Mouse (Mus musculus): ENCODE data around the gene Aldh1l1. TPM values are rescaled to one million over a fixed set of nuclear protein-coding genes. Genes with fewer than 3 reads are reported as not detected.
A peak's percentile ranks its signal among the peaks of the same experiment; 100 is the strongest.

Gene Aldh1l1
- polyA plus RNA-seq, 1 experiment from 2014 or later, result 1.1 TPM

DNA sequence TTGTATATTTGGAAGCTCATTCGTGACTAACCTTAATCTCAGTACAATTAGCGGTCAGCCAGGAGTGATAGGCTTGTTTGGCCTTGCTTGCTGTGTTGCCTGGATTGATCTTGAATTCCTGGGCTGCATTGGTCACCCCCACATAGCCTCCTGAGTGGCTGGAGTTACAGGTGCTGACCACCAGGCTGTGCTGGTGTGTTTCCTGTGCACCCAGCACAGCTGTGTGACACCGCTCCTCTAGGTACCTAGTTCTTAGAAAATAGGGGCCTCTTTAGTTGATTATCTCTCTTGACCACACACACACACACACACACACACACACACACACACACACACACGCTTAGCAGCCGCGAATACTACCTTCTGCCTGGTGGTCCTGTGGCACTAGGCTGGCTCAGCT lies 122.0 kb downstream of the Aldh1l1 start:
- Histone ChIP-seq H3K4me3 (no peak overlapping the region), H3K9me3 (no peaks in the 10 kb centered on the region), H3K27ac (replicated peaks) (no peak overlapping the region), H3K36me3 (0 out of 2 replicates have a peak, but pooled peaks cover 3% of the 10 kb centered on the region), H3K9ac (no peak overlapping the region), H3K4me2 (no peak overlapping the region), H3K4me1 (peaks cover 42% of the 10 kb centered on the region), H3K27me3 (replicated peaks) (no peaks in the 10 kb centered on the region; the same call in 1 of the 2 replicates)
- no peak for ATAC-seq (ENCODE audit: extremely low read depth, insufficient number of reproducible peaks, low FRiP score, low TSS enrichment)
- WGBS, result 51% methylated on average over 6 of the region's 6 CpGs

DNA sequence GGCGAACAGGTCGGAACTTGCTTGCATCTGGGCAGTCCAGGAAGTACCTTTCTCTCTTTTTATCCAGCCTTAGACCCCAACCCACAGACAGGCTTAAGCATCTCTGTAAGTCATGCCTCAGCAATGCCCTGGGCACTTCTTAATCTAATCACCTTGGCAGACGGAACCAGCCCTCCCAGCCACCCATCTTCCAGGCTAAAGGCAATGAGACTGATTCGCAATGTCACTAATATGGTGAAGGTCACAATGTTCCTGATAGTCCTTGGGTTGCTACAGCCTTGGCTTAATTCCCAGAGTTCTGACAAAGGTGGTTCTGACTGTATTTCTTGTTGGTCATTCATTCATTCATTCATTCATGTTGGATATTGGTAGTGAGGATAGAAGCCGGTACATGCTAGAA lies 124.0 kb downstream of the Aldh1l1 start:
- 83% methylated on average over 5 of the region's 5 CpGs for WGBS
- peaks cover 49% of the 10 kb centered on the region for H3K4me1 ChIP-seq
- H3K27ac ChIP-seq (replicated peaks), result no peak overlapping the region
- no peaks in the 10 kb centered on the region for H3K9me3 ChIP-seq
- H3K4me2 ChIP-seq, result no peak overlapping the region
- no peaks in the 10 kb centered on the region; the same call in 1 of the 2 replicates for H3K27me3 ChIP-seq (replicated peaks)
- 0 out of 2 replicates have a peak, but pooled peaks cover 3% of the 10 kb centered on the region for H3K36me3 ChIP-seq
- H3K4me3 ChIP-seq, result no peak overlapping the region
- no peak for ATAC-seq (ENCODE audit: extremely low read depth, insufficient number of reproducible peaks, low FRiP score, low TSS enrichment)
- H3K9ac ChIP-seq, result no peak overlapping the region

DNA sequence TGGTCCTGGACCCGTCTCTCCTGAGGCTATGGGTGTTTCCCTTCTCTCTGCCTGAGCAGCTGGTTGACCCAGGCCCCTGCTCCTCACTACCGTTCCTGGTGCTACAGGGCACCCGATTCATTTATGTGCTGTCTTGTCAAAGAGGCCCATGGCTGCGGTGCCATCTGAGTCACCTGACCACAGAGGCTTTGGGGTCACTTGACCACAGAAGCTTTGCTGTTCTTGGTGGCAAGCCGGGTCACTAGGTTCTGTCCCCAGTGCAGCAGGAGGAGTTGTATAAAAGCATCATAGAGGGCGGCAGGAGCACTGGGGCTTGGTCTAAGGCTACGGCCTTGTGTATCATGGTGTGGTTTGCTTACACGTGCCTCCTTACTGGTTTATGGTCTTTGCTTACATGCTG lies 127.0 kb downstream of the Aldh1l1 start:
- Histone ChIP-seq H3K4me1 (peaks cover 60% of the 10 kb centered on the region), H3K9ac (no peak overlapping the region), H3K27ac (replicated peaks) (no peak overlapping the region; the same call in 1 of the 2 replicates), H3K4me3 (no peak overlapping the region), H3K27me3 (replicated peaks) (no peaks in the 10 kb centered on the region; the same call in 1 of the 2 replicates), H3K9me3 (no peaks in the 10 kb centered on the region), H3K36me3 (0 out of 2 replicates have a peak, but pooled peaks cover 3% of the 10 kb centered on the region), H3K4me2 (no peak overlapping the region)
- WGBS, result 83% methylated on average over 8 of the region's 8 CpGs
- ATAC-seq (ENCODE audit: extremely low read depth, insufficient number of reproducible peaks, low FRiP score, low TSS enrichment), result no peak

DNA sequence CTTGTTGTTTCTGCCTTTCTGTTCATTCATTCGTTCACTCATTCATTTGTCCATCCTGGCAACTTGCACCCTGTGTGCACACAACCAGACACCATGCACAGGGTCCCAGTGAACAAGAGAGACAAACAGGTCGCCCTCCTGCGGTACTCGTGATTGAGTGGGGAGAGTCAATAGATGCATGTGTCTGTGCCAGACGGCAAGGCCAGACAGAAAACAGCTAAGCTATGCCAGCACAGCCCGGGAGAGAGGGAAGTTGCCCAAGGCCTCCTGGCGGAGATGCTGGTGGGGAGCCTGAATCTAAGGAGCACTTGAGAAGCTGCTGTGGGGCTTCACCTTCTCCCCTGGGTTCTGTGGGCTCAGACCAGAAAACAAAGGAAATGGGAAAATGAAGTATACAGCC lies 129.1 kb downstream of the Aldh1l1 start:
- H3K27ac ChIP-seq (replicated peaks), result peak overlapping the region; percentile 94
- peak overlapping the region; percentile 59 for H3K9ac ChIP-seq
- WGBS, result 68% methylated on average over 7 of the region's 7 CpGs
- 0 out of 2 replicates have a peak, but pooled peaks cover 3% of the 10 kb centered on the region for H3K36me3 ChIP-seq
- H3K27me3 ChIP-seq (replicated peaks), result no peaks in the 10 kb centered on the region; the same call in 1 of the 2 replicates
- H3K4me2 ChIP-seq, result no peak overlapping the region
- no peak for ATAC-seq (ENCODE audit: extremely low read depth, insufficient number of reproducible peaks, low FRiP score, low TSS enrichment)
- peaks cover 64% of the 10 kb centered on the region for H3K4me1 ChIP-seq
- H3K9me3 ChIP-seq, result no peaks in the 10 kb centered on the region
- no peak overlapping the region for H3K4me3 ChIP-seq

DNA sequence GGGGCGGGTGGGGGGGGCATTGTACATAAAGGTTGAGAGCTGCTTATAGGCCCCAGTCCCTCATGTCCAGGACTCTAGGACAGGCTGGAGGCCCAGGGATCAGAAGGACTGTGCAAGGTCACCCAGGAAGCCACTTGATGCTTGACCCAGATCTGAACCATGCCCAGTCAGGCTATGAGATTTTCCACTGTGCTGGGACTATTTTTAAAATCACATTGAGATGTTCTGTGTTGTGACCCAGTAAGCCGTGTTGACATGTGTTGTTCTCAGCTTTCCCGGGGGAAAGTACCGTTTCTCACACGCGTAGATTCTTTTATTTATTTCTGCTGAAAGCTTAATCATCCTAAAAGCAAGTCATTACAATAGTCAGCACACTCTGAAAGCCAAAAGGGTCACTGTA lies 129.8 kb downstream of the Aldh1l1 start:
- Histone ChIP-seq H3K9me3 (no peaks in the 10 kb centered on the region), H3K36me3 (0 out of 2 replicates have a peak, but pooled peaks cover 3% of the 10 kb centered on the region), H3K4me2 (no peak overlapping the region), H3K4me1 (peaks cover 69% of the 10 kb centered on the region), H3K4me3 (no peak overlapping the region), H3K27ac (replicated peaks) (peak overlapping the region; percentile 94), H3K9ac (no peak overlapping the region), H3K27me3 (replicated peaks) (no peaks in the 10 kb centered on the region; the same call in 1 of the 2 replicates)
- no peak for ATAC-seq (ENCODE audit: extremely low read depth, insufficient number of reproducible peaks, low FRiP score, low TSS enrichment)
- WGBS, result 50% methylated on average over 6 of the region's 6 CpGs

DNA sequence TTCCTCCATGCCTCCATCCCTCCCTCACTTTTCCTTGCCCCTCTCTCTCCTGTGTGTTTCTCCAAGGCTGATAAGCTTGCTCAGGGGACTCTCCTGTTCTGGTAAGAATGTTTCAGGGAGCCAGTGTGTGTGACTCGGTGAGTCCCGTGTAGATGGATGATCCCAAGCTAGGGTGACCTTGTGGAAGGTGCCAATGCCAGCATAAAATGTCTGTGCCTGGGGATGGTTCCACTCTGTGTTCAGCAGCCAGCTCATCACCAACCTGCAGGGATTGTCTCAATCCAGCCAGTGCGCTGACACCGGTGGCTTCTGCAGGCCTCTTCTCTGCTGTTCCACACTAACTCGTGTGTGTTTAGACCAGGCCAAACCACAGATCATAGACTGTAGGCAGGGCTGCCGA lies 130.3 kb downstream of the Aldh1l1 start:
- WGBS, result 64% methylated on average over 6 of the region's 6 CpGs
- Histone ChIP-seq H3K27me3 (replicated peaks) (no peaks in the 10 kb centered on the region; the same call in 1 of the 2 replicates), H3K4me1 (peaks cover 74% of the 10 kb centered on the region), H3K4me2 (no peak overlapping the region), H3K9ac (peak overlapping the region; percentile 14; the same call in 1 of the 2 replicates), H3K9me3 (no peaks in the 10 kb centered on the region), H3K27ac (replicated peaks) (peak overlapping the region; percentile 94), H3K36me3 (0 out of 2 replicates have a peak, but pooled peaks cover 3% of the 10 kb centered on the region), H3K4me3 (no peak overlapping the region)
- ATAC-seq (ENCODE audit: extremely low read depth, insufficient number of reproducible peaks, low FRiP score, low TSS enrichment), result no peak

DNA sequence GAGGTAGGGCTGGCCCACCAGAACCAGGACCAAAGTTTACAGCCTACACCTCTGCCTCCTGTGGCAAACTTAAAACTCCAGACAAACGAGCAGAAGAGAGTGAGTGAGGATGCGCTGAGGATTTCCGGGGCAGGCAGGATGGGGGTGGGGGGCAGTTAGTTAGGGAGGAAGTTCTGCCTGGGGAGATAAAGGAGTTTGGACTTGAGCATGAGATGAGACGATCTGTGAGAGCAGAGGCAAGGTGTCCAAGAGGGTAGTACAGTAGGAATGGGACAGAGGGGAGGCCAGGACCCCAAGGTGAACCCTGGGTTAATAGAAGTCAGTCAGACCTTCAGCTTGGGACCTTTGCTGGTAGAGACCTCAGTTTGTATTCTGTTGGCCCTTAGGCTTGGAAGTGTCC lies 132.0 kb downstream of the Aldh1l1 start:
- H3K9ac ChIP-seq, result peak overlapping the region; percentile 60
- no peaks in the 10 kb centered on the region for H3K36me3 ChIP-seq
- peak overlapping the region; percentile 69 for H3K27ac ChIP-seq (replicated peaks)
- 0 out of 2 replicates have a peak overlapping the region, but pooled peaks have one; percentile 50 for H3K4me2 ChIP-seq
- 49% methylated on average over 4 of the region's 4 CpGs for WGBS
- no peaks in the 10 kb centered on the region for H3K27me3 ChIP-seq (replicated peaks)
- ATAC-seq (ENCODE audit: extremely low read depth, insufficient number of reproducible peaks, low FRiP score, low TSS enrichment), result no peak
- H3K4me1 ChIP-seq, result peaks cover 91% of the 10 kb centered on the region
- H3K4me3 ChIP-seq, result no peak overlapping the region
- H3K9me3 ChIP-seq, result no peaks in the 10 kb centered on the region

DNA sequence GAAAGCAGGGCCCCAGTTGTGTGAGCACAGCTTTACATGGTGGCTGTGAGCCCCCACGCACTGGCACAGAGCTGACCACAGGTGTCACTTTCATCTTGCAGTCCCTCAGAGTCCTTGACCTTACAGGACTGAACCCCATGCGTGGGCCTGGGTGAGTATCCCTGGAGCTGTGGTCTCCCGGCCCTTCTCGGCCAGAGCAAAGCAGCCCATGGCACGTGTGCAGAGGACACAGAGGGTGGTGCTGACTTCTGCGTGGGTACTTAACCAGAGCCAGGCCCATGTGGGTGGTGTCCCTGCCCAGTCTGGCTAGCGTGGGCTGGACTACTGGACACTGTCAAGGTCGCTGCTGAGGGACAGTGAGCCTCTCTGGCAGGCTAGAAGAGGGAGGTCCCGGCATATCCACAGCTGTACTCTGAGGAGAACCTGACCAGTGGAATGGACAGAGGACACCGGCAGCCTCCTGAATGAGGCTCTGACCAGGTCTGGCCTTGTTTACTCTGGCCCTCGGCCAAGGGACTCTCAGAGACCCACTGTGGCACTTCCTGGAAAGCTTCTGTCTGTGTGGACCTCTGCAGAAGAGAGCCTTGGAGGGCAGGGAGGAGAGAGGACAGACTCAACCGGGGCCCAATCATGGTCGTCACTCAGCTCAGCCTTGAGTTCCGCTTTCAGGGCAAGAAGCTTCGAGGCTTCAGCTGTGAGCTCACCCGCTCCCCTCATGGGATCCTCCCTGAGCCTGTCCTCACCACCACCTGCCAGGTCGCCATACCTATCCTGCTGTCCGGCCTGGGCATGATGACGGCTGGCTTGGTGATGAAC lies 132.8 kb downstream of the Aldh1l1 start:
- H3K9ac ChIP-seq, result peak overlapping the region; percentile 60
- peaks cover 98% of the 10 kb centered on the region for H3K4me1 ChIP-seq

DNA sequence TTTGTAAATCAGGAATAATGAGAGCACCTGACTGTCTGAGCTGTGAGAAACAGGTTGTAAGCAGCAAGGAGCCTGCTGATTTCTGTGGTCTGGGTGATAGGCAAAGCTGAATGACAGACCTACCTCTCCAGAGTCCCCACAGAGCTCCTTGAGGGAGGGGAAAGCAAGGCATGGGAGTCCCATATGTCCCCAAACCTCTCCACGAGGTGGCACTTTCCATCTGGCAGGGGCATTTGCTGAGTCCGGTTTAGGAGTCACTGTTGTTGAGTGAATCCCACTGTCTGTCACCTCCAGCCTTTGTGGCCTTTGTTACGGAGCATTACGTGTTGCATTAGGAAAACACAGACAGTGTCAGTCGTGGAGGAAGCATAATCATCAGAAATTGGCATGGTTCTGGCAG lies 133.7 kb downstream of the Aldh1l1 start:
- H3K27me3 ChIP-seq (replicated peaks), result no peaks in the 10 kb centered on the region
- H3K4me1 ChIP-seq, result peaks cover 98% of the 10 kb centered on the region
- 73% methylated on average over 5 of the region's 5 CpGs for WGBS
- no peak for ATAC-seq (ENCODE audit: extremely low read depth, insufficient number of reproducible peaks, low FRiP score, low TSS enrichment)
- no peaks in the 10 kb centered on the region for H3K9me3 ChIP-seq
- H3K36me3 ChIP-seq, result no peaks in the 10 kb centered on the region
- H3K9ac ChIP-seq, result peak overlapping the region; percentile 60
- no peak overlapping the region for H3K27ac ChIP-seq (replicated peaks)
- peak overlapping the region; percentile 50; the same call in 1 of the 2 replicates for H3K4me2 ChIP-seq
- no peak overlapping the region for H3K4me3 ChIP-seq

More for the DNA sequence above, 132.8 kb downstream of the Aldh1l1 start:
- WGBS, result 46% methylated on average over 19 of the region's 19 CpGs
- Histone ChIP-seq H3K4me2 (peak overlapping the region; percentile 50), H3K4me3 (no peak overlapping the region), H3K36me3 (no peaks in the 10 kb centered on the region), H3K27ac (replicated peaks) (peak overlapping the region; percentile 69), H3K27me3 (replicated peaks) (no peaks in the 10 kb centered on the region), H3K9me3 (no peaks in the 10 kb centered on the region)
- peak; percentile 25; the same call in 1 of the 2 replicates for ATAC-seq (ENCODE audit: extremely low read depth, insufficient number of reproducible peaks, low FRiP score, low TSS enrichment)

DNA sequence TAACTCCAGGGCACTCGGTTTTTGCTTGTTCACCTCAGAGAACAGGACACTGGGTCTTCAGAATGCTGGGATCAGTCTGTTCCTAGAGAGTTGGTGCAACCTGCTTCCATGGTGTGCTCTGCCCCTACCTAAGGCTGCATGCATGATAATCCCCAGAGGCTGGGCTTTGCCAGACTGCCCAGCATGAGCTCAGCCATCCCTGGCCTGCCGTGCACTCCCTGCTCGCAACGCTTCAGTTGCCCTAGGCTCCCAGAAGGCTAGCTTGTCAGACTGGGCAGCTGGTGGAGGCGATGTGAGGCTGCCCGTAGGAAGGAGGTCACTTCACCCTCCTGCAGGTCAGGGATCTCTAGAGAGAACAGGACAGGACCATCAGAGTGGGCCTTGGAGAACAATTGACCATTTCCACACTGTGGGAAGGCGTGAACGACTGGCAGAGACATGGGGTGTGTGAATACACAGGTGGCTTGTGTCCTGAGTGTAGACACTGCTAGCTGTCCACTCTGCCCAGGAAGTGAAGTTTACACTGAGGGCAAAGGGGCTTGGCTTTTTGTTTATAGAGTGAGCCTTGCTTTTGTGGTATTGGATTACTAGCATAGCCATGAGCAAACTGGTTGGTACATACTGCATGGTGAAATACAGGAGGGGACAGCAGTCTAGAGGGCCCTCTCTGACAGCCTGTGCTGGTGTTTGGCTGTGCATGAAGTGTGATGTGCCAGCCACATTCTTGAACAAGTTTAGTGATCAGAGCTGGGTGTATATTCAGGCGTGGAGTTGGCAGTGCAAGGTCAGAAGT lies 134.8 kb downstream of the Aldh1l1 start:
- Histone ChIP-seq H3K4me1 (peaks cover 95% of the 10 kb centered on the region), H3K4me3 (no peak overlapping the region), H3K9me3 (no peaks in the 10 kb centered on the region), H3K9ac (peak overlapping the region; percentile 42), H3K27me3 (replicated peaks) (no peaks in the 10 kb centered on the region), H3K4me2 (peak overlapping the region; percentile 32; the same call in 1 of the 2 replicates), H3K27ac (replicated peaks) (peak overlapping the region; percentile 39), H3K36me3 (peaks cover 5% of the 10 kb centered on the region)
- no peak for ATAC-seq (ENCODE audit: extremely low read depth, insufficient number of reproducible peaks, low FRiP score, low TSS enrichment)
- WGBS, result 59% methylated on average over 9 of the region's 9 CpGs

DNA sequence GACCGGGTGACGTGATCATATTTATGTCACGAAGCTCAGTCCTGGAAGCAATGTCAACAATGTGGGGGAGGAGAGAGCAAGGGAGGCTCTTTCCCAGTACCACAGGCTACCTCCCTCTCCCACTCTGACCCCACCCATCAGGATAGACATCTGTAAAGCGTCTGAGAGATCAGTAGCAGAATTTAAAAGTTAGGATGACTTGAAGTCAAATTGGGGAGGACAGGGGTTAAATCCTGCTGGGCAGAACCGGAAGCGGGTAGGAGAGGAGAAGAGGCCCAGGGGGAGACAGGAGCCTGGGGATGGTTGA lies 135.3 kb downstream of the Aldh1l1 start:
- H3K36me3 ChIP-seq, result peaks cover 9% of the 10 kb centered on the region
- no peak overlapping the region for H3K4me3 ChIP-seq
- H3K4me2 ChIP-seq, result peak overlapping the region; percentile 32; the same call in 1 of the 2 replicates
- H3K9ac ChIP-seq, result peak overlapping the region; percentile 12; the same call in 1 of the 2 replicates
- 48% methylated on average over 6 of the region's 6 CpGs for WGBS
- peaks cover 89% of the 10 kb centered on the region for H3K4me1 ChIP-seq
- no peak for ATAC-seq (ENCODE audit: extremely low read depth, insufficient number of reproducible peaks, low FRiP score, low TSS enrichment)
- H3K27me3 ChIP-seq (replicated peaks), result no peaks in the 10 kb centered on the region
- H3K27ac ChIP-seq (replicated peaks), result 0 out of 2 replicates have a peak overlapping the region, but pooled peaks have one; percentile 39
- no peaks in the 10 kb centered on the region for H3K9me3 ChIP-seq

Measured in heart, embryonic 13.5 days (tissue).